In genomic region chr12:98246835-98247234, GRCm38 (mm10) we compare ENCODE assay signal across 22 mouse cellular contexts. TPM values are rescaled to one million over a fixed set of nuclear protein-coding genes. Genes with fewer than 3 reads are reported as not detected.
DNase-seq lines count a peak whose midpoint lies in the region; ATAC-seq and TF ChIP-seq lines count a peak whose summit lies in the region.
"Had no signal": no experiment of that assay in that cellular context is flagged by ENCODE, and none has a peak within 500 bp of the region (broad histone marks: within the 10 kb centered on the region; RNA-seq: fewer than 3 reads in every experiment).

No protein-coding gene starts in this region.

- no peak overlapping the region for H3K9ac ChIP-seq in neural tube, embryonic 15.5 days (replicated peaks)
- H3K9ac ChIP-seq: hindbrain, embryonic 14.5 days; midbrain, embryonic 12.5 days had no signal

- no peak overlapping the region for H3K4me2 ChIP-seq in neural tube, embryonic 15.5 days
- H3K4me2 ChIP-seq: hindbrain, embryonic 14.5 days; midbrain, embryonic 12.5 days had no signal

- WGBS in thymus, adult 2 months, result 4% methylated on average over 4 of the region's 4 CpGs
- 87% methylated on average over 4 of the region's 4 CpGs for WGBS in neural tube, embryonic 15.5 days

- ATAC-seq in granulocyte monocyte progenitor cell, adult 5-6 weeks (replicated peaks; ENCODE audit: poor library complexity, severe bottlenecking), result peak; percentile 55; the same call in 1 of the 2 replicates
- ATAC-seq in neural tube, embryonic 15.5 days (ENCODE audit: low FRiP score), result no peak

- no peaks in the 10 kb centered on the region for H3K36me3 ChIP-seq in thymus, adult 2 months (ENCODE audit: control insufficient read depth, insufficient read depth, low read length)
- peaks cover 6% of the 10 kb centered on the region; the same call in 1 of the 2 replicates for H3K36me3 ChIP-seq in neural tube, embryonic 15.5 days

- TF ChIP-seq POLR2A in thymus, adult 2 months (IDR thresholded peaks at IDR 0.05; ENCODE audit: control insufficient read depth, extremely low read depth, insufficient read depth, low read length, poor library complexity), result no peak

- no peaks in the 10 kb centered on the region for H3K27me3 ChIP-seq in thymus, adult 2 months (ENCODE audit: control insufficient read depth, insufficient read depth, low read length)
- H3K27me3 ChIP-seq in neural tube, embryonic 15.5 days (replicated peaks), result no peaks in the 10 kb centered on the region
- H3K27me3 ChIP-seq: midbrain, embryonic 12.5 days had no signal

- no peak overlapping the region for H3K4me3 ChIP-seq in thymus, adult 2 months (ENCODE audit: control insufficient read depth, insufficient read depth, low read length)
- no peak overlapping the region for H3K4me3 ChIP-seq in neural tube, embryonic 15.5 days (replicated peaks)
- H3K4me3 ChIP-seq: forebrain, embryonic 10.5 days; midbrain, embryonic 12.5 days had no signal

- no peaks in the 10 kb centered on the region; the same call in 1 of the 2 replicates for H3K4me1 ChIP-seq in thymus, adult 2 months (replicated peaks; ENCODE audit: control insufficient read depth, insufficient read depth, low read length)
- H3K4me1 ChIP-seq in neural tube, embryonic 15.5 days, result no peaks in the 10 kb centered on the region
- H3K4me1 ChIP-seq: forebrain, embryonic 10.5 days; midbrain, embryonic 12.5 days had no signal

- TF ChIP-seq CTCF in thymus, adult 2 months (IDR thresholded peaks at IDR 0.05; ENCODE audit: borderline replicate concordance, control insufficient read depth, extremely low read depth, insufficient read depth, low read length, poor library complexity), result no peak

- peak; percentile 87 for DNase-seq in 416B (ENCODE audit: low read depth)
- peak; percentile 46 to 66 for DNase-seq in CD8-positive naive resting alpha-beta T cell, adult 2 months (ENCODE audit: low read depth in 2 of 2, low spot score in 2 of 2)
- DNase-seq in thymus, adult 2 months, result peak; percentile 52
- no peak for DNase-seq in layer of hippocampus, postnatal 25 days (ENCODE audit: extremely low spot score in 1 of 2, low spot score in 1 of 2)
- DNase-seq in urinary bladder, adult 2 months (ENCODE audit: low spot score), result no peak
- no peak for DNase-seq in spleen, postnatal 10 days (ENCODE audit: low spot score in 2 of 2)
- DNase-seq: adrenal gland, postnatal 10 days; cerebellum, adult 9-11 months; gastrocnemius, postnatal 14 days; heart, postnatal 10 days; kidney, adult 18-20 months; kidney, postnatal 14 days; liver; lung, adult 2 months; lung, postnatal 4 days; retina, postnatal 1 day had no signal

- H3K9me3 ChIP-seq in neural tube, embryonic 15.5 days (replicated peaks), result no peaks in the 10 kb centered on the region
- H3K9me3 ChIP-seq: forebrain, embryonic 10.5 days; midbrain, embryonic 12.5 days had no signal

- H3K27ac ChIP-seq in thymus, adult 2 months (ENCODE audit: control insufficient read depth, insufficient read depth, low read length), result no peak overlapping the region
- H3K27ac ChIP-seq in neural tube, embryonic 15.5 days (replicated peaks), result no peak overlapping the region
- H3K27ac ChIP-seq: forebrain, embryonic 10.5 days; hindbrain, embryonic 14.5 days; midbrain, embryonic 12.5 days had no signal

RNA-seq across cellular contexts. Expression of gene Galc, which starts 12.4 kb away (rescaled TPM):
- 12.8 and 13.5 TPM in 2 replicates for total RNA-seq in granulocyte monocyte progenitor cell, adult 5-6 weeks (2014; fragmentation: Nextera tagmentation)
- total RNA-seq in granulocyte monocyte progenitor cell, adult 5-6 weeks (2017), result 7.0 and 10.4 TPM in 2 replicates
- 8.9 and 9.3 TPM in 2 replicates for polyA plus RNA-seq in thymus, adult 2 months (2012; rRNA removed)
- 9.1 and 10.5 TPM in 2 replicates for polyA plus RNA-seq in neural tube, embryonic 15.5 days (2015; fragmentation: Nextera tagmentation; extraction: Ambion mirVana)
- 10 to 100 TPM; 20.5 to 23.9 TPM for total RNA-seq in layer of hippocampus, postnatal 25 days (2021)
- polyA plus RNA-seq in urinary bladder, adult 2 months (2012; rRNA removed), result 10.2 and 11.8 TPM in 2 replicates

RNA-seq across cellular contexts. Expression of gene Gpr65, which starts 21.6 kb away (rescaled TPM):
- 21.4 and 39.2 TPM in 2 replicates for total RNA-seq in granulocyte monocyte progenitor cell, adult 5-6 weeks (2014; fragmentation: Nextera tagmentation)
- total RNA-seq in granulocyte monocyte progenitor cell, adult 5-6 weeks (2017), result 38.9 and 44.3 TPM in 2 replicates
- polyA plus RNA-seq in thymus, adult 2 months (2012; rRNA removed), result 11.2 and 15.1 TPM in 2 replicates
- 0.31 and 3.3 TPM in 2 replicates for polyA plus RNA-seq in neural tube, embryonic 15.5 days (2015; fragmentation: Nextera tagmentation; extraction: Ambion mirVana)
- total RNA-seq in layer of hippocampus, postnatal 25 days (2021), result not detected
- 2.1 and 2.3 TPM in 2 replicates for polyA plus RNA-seq in urinary bladder, adult 2 months (2012; rRNA removed)
- polyA plus RNA-seq: C2C12 had no signal

Comparison
In these comparisons a context has a peak if more than half of its experiments do, and no peak if none do; other contexts are left out.
1. DNase-seq: peak in 416B (single experiment), CD8-positive naive resting alpha-beta T cell, adult 2 months (2 of 2) and thymus, adult 2 months (single experiment); none in layer of hippocampus, postnatal 25 days (0 of 2), urinary bladder, adult 2 months (single experiment) and spleen, postnatal 10 days (0 of 2).